Mouse (Mus musculus) limb, embryonic 14.5 days (tissue): ENCODE data around the gene Gm9936. TPM values are rescaled to one million over a fixed set of nuclear protein-coding genes. Genes with fewer than 3 reads are reported as not detected.

Experiments
- ATAC-seq: fragments of 200-750 bp; cut with Nextera tagmentation; 2 replicates; pipeline ENCODE4 v1.8.0; 2017; ENCODE audit warnings: low read depth, moderate number of reproducible peaks, moderate TSS enrichment; ENCODE audit not compliant: low FRiP score
- DNase-seq: peaks from one replicate; pipeline ENCODE4 v3.0.0-alpha.2; 2015; ENCODE audit warnings: low spot score
- H3K27ac ChIP-seq: fragments of 300-500 bp; sonication (generic); replicated peaks from 2 replicates; pipeline ENCODE4 v1.5.1; 2014; ENCODE audit warnings: low read depth, mild to moderate bottlenecking, low read length, moderate library complexity, mixed read lengths
- H3K27me3 ChIP-seq: fragments of 300-500 bp; sonication (generic); 2 replicates; pipeline ENCODE4 v1.6.1; 2014; ENCODE audit warnings: low read length, mixed read lengths; ENCODE audit not compliant: control insufficient read depth, insufficient read depth
- H3K36me3 ChIP-seq: fragments of 300-500 bp; sonication (generic); 2 replicates; pipeline ENCODE4 v1.6.1; 2014; ENCODE audit warnings: mild to moderate bottlenecking, low read length, moderate library complexity, mixed read lengths; ENCODE audit not compliant: control insufficient read depth, insufficient read depth
- H3K4me1 ChIP-seq: fragments of 300-500 bp; sonication (generic); 2 replicates; pipeline ENCODE4 v1.6.1; 2014; ENCODE audit warnings: antibody characterized with exemption, low read length, mixed read lengths; ENCODE audit not compliant: control insufficient read depth, insufficient read depth
- H3K4me2 ChIP-seq: fragments of 300-500 bp; sonication (generic); replicated peaks from 2 replicates; pipeline ENCODE4 v1.6.1; 2014; ENCODE audit warnings: low read depth, mild to moderate bottlenecking, low read length, moderate library complexity; ENCODE audit not compliant: severe bottlenecking
- H3K4me3 ChIP-seq: fragments of 300-500 bp; sonication (generic); replicated peaks from 2 replicates; pipeline ENCODE4 v1.5.1; 2014; ENCODE audit warnings: low read length
- H3K9ac ChIP-seq: fragments of 300-500 bp; sonication (generic); 2 replicates; pipeline ENCODE4 v1.6.1; 2014; ENCODE audit warnings: mild to moderate bottlenecking, low read depth, low read length, moderate library complexity; ENCODE audit not compliant: severe bottlenecking
- H3K9me3 ChIP-seq: fragments of 300-500 bp; sonication (generic); 2 replicates; pipeline ENCODE4 v1.6.1; 2016; ENCODE audit warnings: low read length; ENCODE audit not compliant: control insufficient read depth
- POLR2A ChIP-seq: fragments of 200-500 bp; IDR thresholded peaks from 2 replicates; pipeline ENCODE4 v1.8.0; 2012; ENCODE audit warnings: inconsistent platforms, mild to moderate bottlenecking, moderate library complexity, borderline replicate concordance; ENCODE audit not compliant: insufficient read depth, insufficient read length; ENCODE audit errors: extremely low read depth
- WGBS: fragments of 180-500 bp; shearing (Covaris S2); extraction: QIAGEN DNeasy Blood & Tissue Kit; methylation state at CpG from one replicate; pipeline ENCODE4 v1.1.7; 2014; 5-methylcytosine and 5-hydroxymethylcytosine counted together
- polyA plus RNA-seq, 2 experiments: library from polyadenylated mRNA; depleted of rRNA in 1 of 2; stranded (reverse) in 1 of 2; unstranded in 1 of 2; fragments of >200 nt; fragmentation: Nextera tagmentation in 1 of 2; extraction: Ambion mirVana in 1 of 2; gene quantifications; 2 replicates each; pipeline versions ENCODE4 v1.2.1 to v1.2.3; 2012 to 2014

The Gm9936 gene
- polyA plus RNA-seq (2012; rRNA removed) (0.12 and 0.13 TPM in 2 replicates), polyA plus RNA-seq (2014; fragmentation: Nextera tagmentation; extraction: Ambion mirVana) (0.08 and 0.36 TPM in 2 replicates)

DNA sequence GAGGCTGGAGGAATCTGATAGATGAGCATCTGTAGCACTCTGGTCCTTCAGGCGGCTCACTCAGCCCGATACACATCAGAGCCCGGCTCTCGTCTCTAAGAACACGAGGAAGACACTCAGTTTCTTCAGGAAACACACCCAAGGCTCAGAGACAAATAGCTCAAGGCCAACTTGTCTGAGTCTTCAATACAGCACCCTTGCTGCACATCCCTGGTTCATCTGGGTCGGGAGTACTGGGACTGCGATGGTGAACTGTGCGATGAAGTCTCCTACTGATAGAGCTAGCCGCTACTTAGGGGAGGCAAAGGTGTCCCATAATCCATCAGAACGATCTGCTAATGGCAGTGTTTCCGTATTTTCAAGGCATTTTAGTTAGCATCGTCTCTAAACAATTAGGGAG, at the start of gene Gm9936:
Gene Gm9936, minus strand, starts transcription at position 101 of the 400 bp plus-strand sequence.
- H3K4me1 ChIP-seq, result peaks cover 4% of the 10 kb centered on the region; the same call in 1 of the 2 replicates
- H3K27me3 ChIP-seq, result no peaks in the 10 kb centered on the region
- peak within 1 kb of the TSS; percentile 59 for H3K4me2 ChIP-seq
- H3K36me3 ChIP-seq, result no peaks in the 10 kb centered on the region
- no peaks in the 10 kb centered on the region for H3K9me3 ChIP-seq
- H3K4me3 ChIP-seq, result peak within 1 kb of the TSS; percentile 25
- 80% methylated on average over 12 of the region's 12 CpGs for WGBS
- no peak for TF ChIP-seq POLR2A
- H3K9ac ChIP-seq, result peak within 1 kb of the TSS; percentile 43
- no peak within 1 kb of the TSS for H3K27ac ChIP-seq
- no peak for DNase-seq
- ATAC-seq, result no peak

DNA sequence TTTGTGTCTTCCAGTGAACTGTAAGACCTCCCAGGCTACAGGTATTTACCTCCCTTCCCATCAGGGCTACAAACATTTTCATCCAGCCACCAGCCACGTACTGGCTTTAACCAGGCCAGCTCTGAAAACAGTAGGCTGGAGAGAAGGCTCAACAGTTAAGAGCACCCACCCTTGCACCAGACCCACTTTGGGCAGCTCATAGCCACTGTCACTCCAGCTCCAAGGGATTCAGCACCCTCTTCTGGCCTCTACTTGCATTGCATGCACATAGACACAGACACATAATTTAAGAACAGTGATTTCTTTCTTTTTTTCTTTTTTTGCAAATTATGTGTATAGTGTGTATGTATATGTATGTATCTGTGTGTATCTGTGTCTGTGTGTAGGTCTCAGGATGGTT, 43.9 kb upstream of the Gm9936 start:
- Histone ChIP-seq H3K27me3 (no peaks in the 10 kb centered on the region), H3K4me1 (0 out of 2 replicates have a peak, but pooled peaks cover under 1% of the 10 kb centered on the region), H3K9me3 (no peaks in the 10 kb centered on the region), H3K27ac (no peak overlapping the region), H3K9ac (no peak overlapping the region), H3K4me3 (no peak overlapping the region), H3K36me3 (no peaks in the 10 kb centered on the region), H3K4me2 (no peak overlapping the region)
- ATAC-seq (no peak), DNase-seq (peak; percentile 13)
- TF ChIP-seq POLR2A, result no peak
- WGBS, result 64% methylated on average over 1 of the region's 1 CpGs

- TF ChIP-seq POLR2A, result no peak
- 78% methylated on average over 7 of the region's 7 CpGs for WGBS
- no peaks in the 10 kb centered on the region for H3K36me3 ChIP-seq
- no peak overlapping the region for H3K27ac ChIP-seq
- H3K4me1 ChIP-seq, result 0 out of 2 replicates have a peak, but pooled peaks cover 3% of the 10 kb centered on the region
- H3K9ac ChIP-seq, result no peak overlapping the region
- ATAC-seq (no peak), DNase-seq (no peak)
- H3K9me3 ChIP-seq, result no peaks in the 10 kb centered on the region
- no peak overlapping the region for H3K4me3 ChIP-seq
- H3K4me2 ChIP-seq, result no peak overlapping the region
- H3K27me3 ChIP-seq, result no peaks in the 10 kb centered on the region
These were observed 40.4 kb upstream of the Gm9936 start for GRCm38 (mm10) chr5:114898857-114899256.

GRCm38 (mm10) chr5:114897374-114897793, 38.9 kb upstream of the Gm9936 start:
- H3K9ac ChIP-seq, result 0 out of 2 replicates have a peak overlapping the region, but pooled peaks have one; percentile 28

GRCm38 (mm10) chr5:114896688-114897373, 38.3 kb upstream of the Gm9936 start, which contains the start of gene Oasl2:
Gene Oasl2 (plus strand): TSS chr5:114896936.
- TF ChIP-seq POLR2A, result no peak
- no peaks in the 10 kb centered on the region for H3K36me3 ChIP-seq
- DNase-seq (no peak), ATAC-seq (no peak)
- 0 out of 2 replicates have a peak, but pooled peaks cover 3% of the 10 kb centered on the region for H3K4me1 ChIP-seq
- 70% methylated on average over 13 of the region's 13 CpGs for WGBS
- H3K27ac ChIP-seq, result no peak within 1 kb of the TSS
- no peak within 1 kb of the TSS; the same call in 1 of the 2 replicates for H3K4me3 ChIP-seq
- H3K9me3 ChIP-seq, result no peaks in the 10 kb centered on the region
- 0 out of 2 replicates have a peak within 1 kb of the TSS, but pooled peaks have one; percentile 26 for H3K4me2 ChIP-seq
- H3K9ac ChIP-seq, result 0 out of 2 replicates have a peak within 1 kb of the TSS, but pooled peaks have one; percentile 28
- H3K27me3 ChIP-seq, result no peaks in the 10 kb centered on the region

More at GRCm38 (mm10) chr5:114897374-114897793, 38.9 kb upstream of the Gm9936 start:
- no peak for TF ChIP-seq POLR2A
- H3K36me3 ChIP-seq, result no peaks in the 10 kb centered on the region
- no peaks in the 10 kb centered on the region for H3K9me3 ChIP-seq
- no peaks in the 10 kb centered on the region for H3K27me3 ChIP-seq
- WGBS, result 13% methylated on average over 7 of the region's 7 CpGs
- 0 out of 2 replicates have a peak, but pooled peaks cover 3% of the 10 kb centered on the region for H3K4me1 ChIP-seq
- ATAC-seq (no peak), DNase-seq (no peak)
- H3K4me3 ChIP-seq, result no peak overlapping the region; the same call in 1 of the 2 replicates
- H3K4me2 ChIP-seq, result 0 out of 2 replicates have a peak overlapping the region, but pooled peaks have one; percentile 26
- H3K27ac ChIP-seq, result no peak overlapping the region
